Mouse (Mus musculus): ENCODE measurements around the gene Gm17387. TPM values are rescaled to one million over a fixed set of nuclear protein-coding genes. Genes with fewer than 3 reads are reported as not detected.

Gm17387 gene
- polyA plus RNA-seq, 1 experiment = not detected

DNA sequence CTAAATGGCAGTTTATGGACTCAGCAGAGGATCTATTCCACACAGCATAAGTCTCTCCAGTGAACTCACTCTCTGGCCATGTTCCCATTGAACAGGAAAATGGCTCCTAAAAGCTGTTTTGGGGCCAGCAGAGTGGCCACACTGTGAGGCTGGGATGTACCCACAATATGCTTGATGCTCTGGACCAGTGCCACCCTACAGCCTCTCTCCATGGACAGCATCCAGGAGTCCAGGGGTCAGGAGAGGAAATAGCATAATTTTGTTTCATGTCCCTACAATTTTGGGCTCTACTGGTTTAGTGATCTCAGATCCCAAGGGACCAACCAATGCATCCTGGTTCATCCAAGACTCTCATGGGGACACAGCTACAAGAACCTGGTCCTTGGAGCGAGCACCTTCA lies 28.6 kb downstream of the Gm17387 start:
- Histone ChIP-seq H3K4me1 (ENCODE audit: control insufficient read depth, insufficient read depth, low read length) (peaks cover 3% of the 10 kb centered on the region), H3K36me3 (ENCODE audit: control insufficient read depth, insufficient read depth, low read length, poor library complexity, severe bottlenecking) (no peaks in the 10 kb centered on the region), H3K27ac (ENCODE audit: insufficient read depth, low read length) (peak overlapping the region; percentile 61; the same call in 1 of the 2 replicates), H3K4me3 (ENCODE audit: low read depth, low read length) (no peak overlapping the region), H3K9me3 (replicated peaks; ENCODE audit: control insufficient read depth, insufficient read depth, low read length, poor library complexity, severe bottlenecking) (no peaks in the 10 kb centered on the region), H3K9ac (ENCODE audit: low read depth, poor library complexity, severe bottlenecking) (no peak overlapping the region), H3K27me3 (ENCODE audit: control insufficient read depth, insufficient read depth, low read length, poor library complexity, severe bottlenecking) (no peaks in the 10 kb centered on the region)
- TF ChIP-seq CTCF (IDR thresholded peaks at IDR 0.05; ENCODE audit: low read depth, low read length) (no peak), POLR2A (IDR thresholded peaks at IDR 0.05; ENCODE audit: insufficient read depth, low read length) (no peak), EP300 (IDR thresholded peaks at IDR 0.05; ENCODE audit: insufficient read depth, low read depth, low read length) (no peak)

DNA sequence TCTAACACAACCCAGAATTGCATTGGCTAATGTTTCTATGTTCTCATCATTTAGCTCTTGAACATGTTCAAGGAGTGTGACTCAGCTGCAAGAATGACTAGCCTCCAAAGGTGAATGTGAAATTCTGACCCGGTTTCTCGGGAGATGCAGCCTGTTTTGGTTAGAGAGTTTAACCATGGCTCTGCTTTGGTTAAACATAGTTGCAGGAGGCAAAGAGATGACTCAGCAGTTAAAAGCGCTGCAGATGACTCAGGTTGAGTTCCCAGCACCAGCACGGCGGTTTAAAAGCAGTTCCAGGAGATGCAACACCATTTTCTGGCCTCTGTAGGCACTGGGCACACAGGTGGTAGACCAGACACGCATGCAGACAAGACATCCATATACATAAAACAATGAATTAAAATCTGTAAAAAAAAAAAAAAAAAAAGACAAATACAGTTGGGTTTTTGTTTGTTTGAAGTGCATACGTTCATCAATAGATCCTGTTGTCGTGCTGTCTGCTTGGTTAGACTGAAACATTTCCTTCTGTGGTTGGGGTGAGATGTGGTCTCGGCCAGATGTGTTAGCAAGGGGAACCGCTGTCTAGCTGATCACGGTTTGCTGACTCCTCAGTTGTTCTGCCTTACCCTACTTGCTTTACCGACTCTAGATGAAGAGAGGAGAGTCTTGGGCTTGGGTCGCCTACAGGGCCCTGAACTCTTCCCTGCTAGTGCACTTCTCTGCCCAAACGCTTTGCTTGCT lies 29.8 kb downstream of the Gm17387 start:
- Histone ChIP-seq H3K9ac (ENCODE audit: low read depth, poor library complexity, severe bottlenecking) (no peak overlapping the region), H3K9me3 (replicated peaks; ENCODE audit: control insufficient read depth, insufficient read depth, low read length, poor library complexity, severe bottlenecking) (no peaks in the 10 kb centered on the region), H3K36me3 (ENCODE audit: control insufficient read depth, insufficient read depth, low read length, poor library complexity, severe bottlenecking) (no peaks in the 10 kb centered on the region), H3K4me3 (ENCODE audit: low read depth, low read length) (no peak overlapping the region), H3K4me1 (ENCODE audit: control insufficient read depth, insufficient read depth, low read length) (peaks cover 5% of the 10 kb centered on the region), H3K27me3 (ENCODE audit: control insufficient read depth, insufficient read depth, low read length, poor library complexity, severe bottlenecking) (no peaks in the 10 kb centered on the region), H3K27ac (ENCODE audit: insufficient read depth, low read length) (no peak overlapping the region)
- TF ChIP-seq EP300 (IDR thresholded peaks at IDR 0.05; ENCODE audit: insufficient read depth, low read depth, low read length) = no peak
- TF ChIP-seq POLR2A (IDR thresholded peaks at IDR 0.05; ENCODE audit: insufficient read depth, low read length) = no peak

DNA sequence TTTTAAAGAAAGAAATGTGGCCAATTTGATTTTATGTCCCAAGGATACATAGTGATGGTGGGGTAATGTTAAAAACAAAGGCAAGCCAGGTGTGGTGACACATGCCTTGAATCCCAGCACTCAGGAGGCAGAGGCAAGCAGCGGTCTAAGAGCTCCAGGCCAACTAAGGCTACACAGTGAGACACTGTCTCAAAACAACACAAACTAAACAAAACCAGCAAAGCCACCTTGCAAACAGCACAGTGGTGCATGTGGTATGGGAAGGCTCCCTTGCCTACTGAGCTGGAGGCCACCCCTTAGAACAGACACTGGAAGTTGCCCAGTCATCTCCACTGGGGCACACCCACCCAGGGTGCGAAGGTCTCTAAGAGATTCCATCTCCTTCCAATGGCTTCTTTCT lies 31.0 kb downstream of the Gm17387 start:
- H3K36me3 ChIP-seq (ENCODE audit: control insufficient read depth, insufficient read depth, low read length, poor library complexity, severe bottlenecking) = peaks cover 2% of the 10 kb centered on the region; the same call in 1 of the 2 replicates
- no peak overlapping the region for H3K27ac ChIP-seq (ENCODE audit: insufficient read depth, low read length)
- TF ChIP-seq POLR2A (IDR thresholded peaks at IDR 0.05; ENCODE audit: insufficient read depth, low read length) (no peak), EP300 (IDR thresholded peaks at IDR 0.05; ENCODE audit: insufficient read depth, low read depth, low read length) (no peak), CTCF (IDR thresholded peaks at IDR 0.05; ENCODE audit: low read depth, low read length) (no peak)

DNA sequence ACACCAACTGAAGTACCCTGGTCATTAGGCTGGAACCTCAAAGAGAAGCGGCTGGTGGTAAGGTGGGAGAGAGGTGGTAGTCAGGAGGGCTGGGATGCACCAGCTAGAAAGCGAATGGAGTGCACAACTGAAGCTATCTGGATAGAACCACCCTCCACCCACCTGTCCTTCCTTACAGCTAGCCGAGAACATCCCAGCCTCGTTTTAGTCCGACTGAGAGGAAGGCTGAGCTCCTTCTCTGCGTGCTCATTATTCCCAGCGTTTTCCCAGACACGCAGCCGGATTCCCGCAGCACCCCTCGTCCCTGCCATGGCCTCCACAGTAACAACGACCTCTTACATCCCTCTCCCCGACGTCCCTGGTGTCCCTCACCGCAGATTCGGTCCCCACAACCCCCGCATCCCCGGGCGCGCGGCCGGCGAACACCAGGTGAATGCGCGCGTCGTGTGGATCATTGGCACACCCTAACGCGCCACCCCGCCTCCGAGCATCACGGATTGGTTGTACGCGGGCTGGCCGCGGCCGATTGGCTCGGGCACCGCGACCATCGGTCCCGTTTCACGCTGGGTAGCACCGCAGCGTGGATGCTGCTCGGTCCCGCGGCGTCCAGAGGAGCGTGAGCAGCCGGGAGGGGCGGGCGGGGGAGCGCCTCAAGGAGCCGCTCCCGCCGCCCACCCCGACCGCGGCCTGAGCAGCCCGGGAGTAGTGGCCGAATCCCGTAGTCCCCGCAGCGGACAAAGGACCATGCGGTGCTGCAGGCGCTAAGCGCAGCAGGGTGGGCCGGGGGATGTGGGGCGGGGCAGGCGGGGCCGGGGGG lies 31.7 kb downstream of the Gm17387 start, which contains the start of gene B4galnt4:
B4galnt4 (plus strand) TSS at position 679 of the 817 bp plus-strand sequence.
- no peaks in the 10 kb centered on the region for H3K9me3 ChIP-seq (replicated peaks; ENCODE audit: control insufficient read depth, insufficient read depth, low read length, poor library complexity, severe bottlenecking)
- peaks cover 11% of the 10 kb centered on the region for H3K4me1 ChIP-seq (ENCODE audit: control insufficient read depth, insufficient read depth, low read length)
- peaks cover 10% of the 10 kb centered on the region for H3K36me3 ChIP-seq (ENCODE audit: control insufficient read depth, insufficient read depth, low read length, poor library complexity, severe bottlenecking)
- TF ChIP-seq EP300 (IDR thresholded peaks at IDR 0.05; ENCODE audit: insufficient read depth, low read depth, low read length) (0 out of 2 replicates have a peak, but pooled peaks have one; percentile 4), POLR2A (IDR thresholded peaks at IDR 0.05; ENCODE audit: insufficient read depth, low read length) (peak; percentile 35), CTCF (IDR thresholded peaks at IDR 0.05; ENCODE audit: low read depth, low read length) (no peak)
- peak within 1 kb of the TSS; percentile 64 for H3K4me3 ChIP-seq (ENCODE audit: low read depth, low read length)
- peak within 1 kb of the TSS; percentile 70 for H3K9ac ChIP-seq (ENCODE audit: low read depth, poor library complexity, severe bottlenecking)
- H3K27ac ChIP-seq (ENCODE audit: insufficient read depth, low read length) = no peak within 1 kb of the TSS
- H3K27me3 ChIP-seq (ENCODE audit: control insufficient read depth, insufficient read depth, low read length, poor library complexity, severe bottlenecking) = no peaks in the 10 kb centered on the region

More for the DNA sequence above, 31.0 kb downstream of the Gm17387 start:
- no peaks in the 10 kb centered on the region for H3K27me3 ChIP-seq (ENCODE audit: control insufficient read depth, insufficient read depth, low read length, poor library complexity, severe bottlenecking)
- no peaks in the 10 kb centered on the region for H3K9me3 ChIP-seq (replicated peaks; ENCODE audit: control insufficient read depth, insufficient read depth, low read length, poor library complexity, severe bottlenecking)
- peak overlapping the region; percentile 64 for H3K4me3 ChIP-seq (ENCODE audit: low read depth, low read length)
- peak overlapping the region; percentile 70; the same call in 1 of the 2 replicates for H3K9ac ChIP-seq (ENCODE audit: low read depth, poor library complexity, severe bottlenecking)
- H3K4me1 ChIP-seq (ENCODE audit: control insufficient read depth, insufficient read depth, low read length) = peaks cover 11% of the 10 kb centered on the region

DNA sequence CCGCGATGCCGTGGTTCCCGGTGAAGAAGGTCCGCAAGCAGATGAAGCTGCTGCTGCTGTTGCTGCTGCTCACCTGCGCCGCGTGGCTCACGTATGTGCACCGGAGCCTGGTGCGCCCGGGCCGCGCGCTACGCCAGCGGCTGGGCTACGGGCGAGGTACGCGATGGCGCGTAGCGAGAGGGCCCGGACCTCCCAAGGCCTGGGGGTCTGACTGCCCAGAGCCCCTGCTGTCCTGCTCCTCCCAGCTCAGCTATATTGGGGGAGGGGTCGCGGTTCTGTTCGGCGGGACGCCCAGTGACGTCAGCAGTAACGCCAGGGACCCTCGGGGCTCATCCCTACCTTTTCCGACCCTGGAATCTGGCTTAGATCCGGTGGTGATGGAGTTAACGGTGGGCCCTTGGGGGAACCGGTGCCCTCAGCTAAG lies 32.4 kb downstream of the Gm17387 start:
- H3K9ac ChIP-seq (ENCODE audit: low read depth, poor library complexity, severe bottlenecking) = peak overlapping the region; percentile 70
- H3K27ac ChIP-seq (ENCODE audit: insufficient read depth, low read length) = no peak overlapping the region
- peaks cover 11% of the 10 kb centered on the region for H3K4me1 ChIP-seq (ENCODE audit: control insufficient read depth, insufficient read depth, low read length)
- TF ChIP-seq POLR2A (IDR thresholded peaks at IDR 0.05; ENCODE audit: insufficient read depth, low read length) = no peak
- no peak for TF ChIP-seq EP300 (IDR thresholded peaks at IDR 0.05; ENCODE audit: insufficient read depth, low read depth, low read length)
- no peak for TF ChIP-seq CTCF (IDR thresholded peaks at IDR 0.05; ENCODE audit: low read depth, low read length)
- H3K9me3 ChIP-seq (replicated peaks; ENCODE audit: control insufficient read depth, insufficient read depth, low read length, poor library complexity, severe bottlenecking) = no peaks in the 10 kb centered on the region
- peaks cover 10% of the 10 kb centered on the region for H3K36me3 ChIP-seq (ENCODE audit: control insufficient read depth, insufficient read depth, low read length, poor library complexity, severe bottlenecking)
- no peaks in the 10 kb centered on the region for H3K27me3 ChIP-seq (ENCODE audit: control insufficient read depth, insufficient read depth, low read length, poor library complexity, severe bottlenecking)
- H3K4me3 ChIP-seq (ENCODE audit: low read depth, low read length) = peak overlapping the region; percentile 64
